Mouse (Mus musculus) neural tube, embryonic 14.5 days (tissue): ENCODE measurements around the gene Cyb561. TPM values are rescaled to one million over a fixed set of nuclear protein-coding genes. Genes with fewer than 3 reads are reported as not detected.

Source experiments
- ATAC-seq: fragments of 200-750 bp; cut with Nextera tagmentation; 2 replicates; pipeline ENCODE4 v1.8.0; 2017; ENCODE audit warnings: low read depth, mild to moderate bottlenecking, moderate TSS enrichment, moderate library complexity
- H3K27ac ChIP-seq: fragments of 300-500 bp; sonication (generic); 2 replicates; pipeline ENCODE4 v1.5.1; 2014; ENCODE audit warnings: low read depth, mild to moderate bottlenecking, control low read depth, low read length, moderate library complexity, mixed read lengths
- H3K27me3 ChIP-seq: fragments of 300-500 bp; sonication (generic); 2 replicates; pipeline ENCODE4 v1.6.1; 2014; ENCODE audit warnings: low read length; ENCODE audit not compliant: control insufficient read depth, insufficient read depth
- H3K36me3 ChIP-seq: fragments of 300-500 bp; sonication (generic); 2 replicates; pipeline ENCODE4 v1.6.1; 2014; ENCODE audit warnings: low read length, mixed read lengths; ENCODE audit not compliant: control insufficient read depth, insufficient read depth
- H3K4me1 ChIP-seq: fragments of 300-500 bp; sonication (generic); 2 replicates; pipeline ENCODE4 v1.6.1; 2014; ENCODE audit warnings: low read length; ENCODE audit not compliant: control insufficient read depth, insufficient read depth
- H3K4me2 ChIP-seq: fragments of 300-500 bp; sonication (generic); 2 replicates; pipeline ENCODE4 v1.6.1; 2014; ENCODE audit warnings: mild to moderate bottlenecking, low read depth, low read length, control low read depth
- H3K4me3 ChIP-seq: fragments of 300-500 bp; sonication (generic); 2 replicates; pipeline ENCODE4 v1.5.1; 2014; ENCODE audit warnings: low read depth, low read length, control low read depth, mixed read lengths
- H3K9ac ChIP-seq: fragments of 300-500 bp; sonication (generic); replicated peaks from 2 replicates; pipeline ENCODE4 v1.6.1; 2014; ENCODE audit warnings: low read depth, mild to moderate bottlenecking, control low read depth, low read length, mixed read lengths
- H3K9me3 ChIP-seq: fragments of 300-500 bp; sonication (generic); 2 replicates; pipeline ENCODE4 v1.6.1; 2016; ENCODE audit warnings: low read length; ENCODE audit not compliant: control insufficient read depth
- WGBS: fragments of 180-500 bp; shearing (Covaris S2); extraction: QIAGEN DNeasy Blood & Tissue Kit; methylation state at CpG from one replicate; pipeline ENCODE4 v1.1.7; 2014; 5-methylcytosine and 5-hydroxymethylcytosine counted together
- polyA plus RNA-seq: library from polyadenylated mRNA; unstranded; fragments of >200 nt; fragmentation: Nextera tagmentation; extraction: Ambion mirVana; gene quantifications from 2 replicates; pipeline ENCODE4 v1.2.1, GENCODE M21; 2014

The Cyb561 gene
- polyA plus RNA-seq, 1 experiment from 2014 or later, result 38.1 TPM

GRCm38 (mm10) chr11:105905529-105906213 lies 47.5 kb downstream of the Cyb561 start:
- Histone ChIP-seq H3K4me1 (no peaks in the 10 kb centered on the region), H3K27ac (no peak overlapping the region), H3K4me2 (no peak overlapping the region), H3K36me3 (peaks cover 21% of the 10 kb centered on the region; the same call in 1 of the 2 replicates), H3K4me3 (no peak overlapping the region), H3K27me3 (no peaks in the 10 kb centered on the region), H3K9ac (no peak overlapping the region), H3K9me3 (no peaks in the 10 kb centered on the region)
- no peak for ATAC-seq
- WGBS, result 74% methylated on average over 4 of the region's 4 CpGs

- Histone ChIP-seq H3K4me2 (no peak overlapping the region), H3K27me3 (no peaks in the 10 kb centered on the region), H3K9me3 (no peaks in the 10 kb centered on the region), H3K9ac (no peak overlapping the region), H3K4me3 (no peak overlapping the region), H3K4me1 (no peaks in the 10 kb centered on the region), H3K27ac (no peak overlapping the region), H3K36me3 (peaks cover 24% of the 10 kb centered on the region; the same call in 1 of the 2 replicates)
- no peak for ATAC-seq
- 88% methylated on average over 1 of the region's 1 CpGs for WGBS
Measured at GRCm38 (mm10) chr11:105902956-105903355, 50.2 kb downstream of the Cyb561 start.

GRCm38 (mm10) chr11:105901501-105901900 lies 51.6 kb downstream of the Cyb561 start:
- no peak overlapping the region for H3K27ac ChIP-seq
- no peak overlapping the region for H3K4me3 ChIP-seq
- no peaks in the 10 kb centered on the region for H3K27me3 ChIP-seq
- H3K4me1 ChIP-seq, result no peaks in the 10 kb centered on the region
- no peak overlapping the region for H3K4me2 ChIP-seq
- ATAC-seq, result no peak
- H3K9ac ChIP-seq, result no peak overlapping the region
- no peaks in the 10 kb centered on the region for H3K9me3 ChIP-seq
- peaks cover 30% of the 10 kb centered on the region; the same call in 1 of the 2 replicates for H3K36me3 ChIP-seq
- 85% methylated on average over 2 of the region's 2 CpGs for WGBS

DNA sequence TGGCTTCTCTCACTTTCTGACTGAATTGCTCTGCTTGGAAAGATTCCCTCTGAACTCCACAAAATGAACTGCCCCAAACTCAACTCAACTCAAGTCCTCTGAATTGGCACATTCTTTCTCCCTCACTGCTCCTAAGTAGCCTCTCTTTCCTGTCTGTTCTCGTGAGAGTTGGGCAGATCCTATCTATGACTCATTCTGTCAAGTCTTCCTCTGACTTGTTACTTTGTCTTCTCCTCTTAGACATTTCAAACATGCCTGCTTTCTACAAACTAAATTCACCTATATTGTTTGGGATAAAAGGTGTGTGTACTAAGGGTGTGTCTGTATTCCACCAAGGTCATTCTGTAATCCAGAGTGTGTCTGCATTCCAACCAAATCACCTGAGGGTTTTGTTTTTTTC lies 54.0 kb downstream of the Cyb561 start:
- Histone ChIP-seq H3K27ac (no peak overlapping the region), H3K4me3 (no peak overlapping the region), H3K4me1 (no peaks in the 10 kb centered on the region), H3K9me3 (no peaks in the 10 kb centered on the region), H3K9ac (no peak overlapping the region), H3K36me3 (peaks cover 28% of the 10 kb centered on the region; the same call in 1 of the 2 replicates), H3K27me3 (no peaks in the 10 kb centered on the region), H3K4me2 (no peak overlapping the region)
- WGBS, result 43% methylated on average over 1 of the region's 1 CpGs
- no peak for ATAC-seq

DNA sequence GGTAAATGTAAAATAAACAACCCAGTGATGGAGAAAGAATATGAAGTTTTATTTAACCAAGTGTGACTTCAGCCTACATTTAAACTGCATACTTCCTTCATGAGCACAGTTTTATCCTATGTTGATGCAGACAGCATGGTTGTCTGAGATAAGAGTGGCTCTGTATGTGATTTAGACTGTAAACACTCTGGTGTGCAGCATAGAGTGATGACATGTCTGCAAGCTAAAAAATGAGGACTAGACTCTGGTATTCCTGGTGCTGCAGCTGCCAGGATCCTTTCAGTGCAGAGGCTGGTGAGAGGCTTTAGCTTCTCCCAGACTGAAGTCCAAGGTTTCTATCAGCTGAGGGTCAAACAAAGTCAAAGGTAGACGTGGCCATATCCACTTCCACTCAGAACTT lies 65.9 kb downstream of the Cyb561 start:
- no peak overlapping the region for H3K4me3 ChIP-seq
- H3K4me2 ChIP-seq, result no peak overlapping the region
- no peaks in the 10 kb centered on the region for H3K4me1 ChIP-seq
- no peak overlapping the region for H3K9ac ChIP-seq
- no peaks in the 10 kb centered on the region for H3K27me3 ChIP-seq
- H3K9me3 ChIP-seq, result no peaks in the 10 kb centered on the region
- H3K27ac ChIP-seq, result no peak overlapping the region
- WGBS, result 74% methylated on average over 1 of the region's 1 CpGs
- ATAC-seq, result no peak
- H3K36me3 ChIP-seq, result peaks cover 7% of the 10 kb centered on the region; the same call in 1 of the 2 replicates

DNA sequence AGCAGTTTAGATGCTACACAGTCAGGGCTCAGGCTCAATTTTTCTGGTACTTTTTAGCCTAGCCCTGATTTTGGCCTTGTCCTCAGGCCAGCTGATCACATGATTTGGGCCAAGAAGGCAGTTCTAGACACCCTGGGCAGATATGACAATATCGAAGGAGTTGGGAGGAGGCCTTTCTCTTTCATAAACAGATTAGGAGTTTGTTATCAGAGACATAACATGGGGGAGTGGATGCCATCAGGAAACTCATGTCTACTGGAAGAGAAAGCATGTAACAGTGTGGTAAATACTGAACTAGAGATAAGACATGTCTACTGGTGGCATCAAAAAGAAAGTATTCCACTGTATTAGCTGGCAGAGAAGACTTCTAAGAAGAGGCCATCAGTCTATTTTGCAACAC lies 67.6 kb downstream of the Cyb561 start:
- Histone ChIP-seq H3K36me3 (peaks cover 7% of the 10 kb centered on the region; the same call in 1 of the 2 replicates), H3K9ac (no peak overlapping the region), H3K4me2 (no peak overlapping the region), H3K4me3 (no peak overlapping the region), H3K27me3 (no peaks in the 10 kb centered on the region), H3K9me3 (no peaks in the 10 kb centered on the region), H3K27ac (no peak overlapping the region), H3K4me1 (no peaks in the 10 kb centered on the region)
- ATAC-seq, result no peak
- WGBS, result 94% methylated on average over 1 of the region's 1 CpGs

Other genes with a start within 250 kb of the Cyb561 start
- 4.0 and 4.1 TPM in 2 replicates for gene Ace, start 14.6 kb upstream of the Cyb561 start, polyA plus RNA-seq
- not detected in 2 replicates for gene Ace3, start 41.3 kb upstream of the Cyb561 start, polyA plus RNA-seq
- 3.3 and 9.8 TPM in 2 replicates for gene Kcnh6, start 54.8 kb upstream of the Cyb561 start, polyA plus RNA-seq
- gene Dcaf7, start 83.5 kb upstream of the Cyb561 start, polyA plus RNA-seq, result 143 and 164 TPM in 2 replicates
- 7.1 and 7.3 TPM in 2 replicates for gene Taco1, start 112.7 kb upstream of the Cyb561 start, polyA plus RNA-seq
- 11.0 and 15.9 TPM in 2 replicates for gene Map3k3, start 131.3 kb upstream of the Cyb561 start, polyA plus RNA-seq
- gene Gm10840, start 207.5 kb upstream of the Cyb561 start, polyA plus RNA-seq, result 0.88 TPM in 1 of 2 replicates, not detected in the other
- gene Limd2, start 207.5 kb upstream of the Cyb561 start, polyA plus RNA-seq, result 120 and 140 TPM in 2 replicates
- gene Strada, start 248.8 kb upstream of the Cyb561 start, polyA plus RNA-seq, result 33.0 and 34.8 TPM in 2 replicates